Comparison of ENCODE assay signal across 12 mouse cellular contexts in genomic region chr4:82437533-82438318, GRCm38 (mm10).
DNase-seq lines count a peak whose midpoint lies in the region; ATAC-seq and TF ChIP-seq lines count a peak whose summit lies in the region.
"Had no signal": no experiment of that assay in that cellular context is flagged by ENCODE, and none has a peak within 500 bp of the region (broad histone marks: within the 10 kb centered on the region; RNA-seq: fewer than 3 reads in every experiment).

No protein-coding gene starts in this region.

- no peak for TF ChIP-seq EP300 in heart, adult 2 months (IDR thresholded peaks at IDR 0.05; ENCODE audit: insufficient read depth, low read depth, low read length)

- TF ChIP-seq POLR2A in heart, adult 2 months (IDR thresholded peaks at IDR 0.05; ENCODE audit: insufficient read depth, low read depth, low read length): no peak

- intact Hi-C loops in heart, adult 2 months (cut with DNase I): loop anchor here (5.0 to 10.0 kb wide), 2 partner anchors 133 to 190 kb away; no protein-coding TSS in a partner anchor
- intact Hi-C loops in heart, postnatal 25 days (cut with DNase I): loop anchor here (5.0 kb wide), 1 partner anchor 80 kb away; no protein-coding TSS in a partner anchor

- H3K27ac ChIP-seq in heart, adult 2 months: peak overlapping the region; percentile 78
- H3K27ac ChIP-seq in forebrain, embryonic 16.5 days (ENCODE audit: low read length): peak overlapping the region; percentile 8; the same call in 1 of the 2 replicates
- H3K27ac ChIP-seq in lung, embryonic 16.5 days (ENCODE audit: low read length): peak overlapping the region; percentile 95
- H3K27ac ChIP-seq: hindbrain, postnatal 0 days; liver, embryonic 15.5 days had no signal

- H3K4me2 ChIP-seq in forebrain, embryonic 16.5 days (ENCODE audit: low read length): no peak overlapping the region
- peak overlapping the region; percentile 9 for H3K4me2 ChIP-seq in lung, embryonic 16.5 days (ENCODE audit: low read depth, low read length)
- H3K4me2 ChIP-seq: liver, embryonic 15.5 days had no signal

- H3K27me3 ChIP-seq in heart, adult 2 months (ENCODE audit: control insufficient read depth, insufficient read depth, low read length): no peaks in the 10 kb centered on the region
- H3K27me3 ChIP-seq in forebrain, embryonic 16.5 days (replicated peaks; ENCODE audit: control insufficient read depth, insufficient read depth, low read length): no peaks in the 10 kb centered on the region
- H3K27me3 ChIP-seq in lung, embryonic 16.5 days (ENCODE audit: control insufficient read depth, insufficient read depth, low read depth, low read length): no peaks in the 10 kb centered on the region
- H3K27me3 ChIP-seq: CH12.LX; liver, embryonic 15.5 days had no signal

- WGBS in heart, adult 2 months: 28% methylated on average over 12 of the region's 12 CpGs
- 29% methylated on average over 12 of the region's 12 CpGs for WGBS in forebrain, embryonic 16.5 days
- 29% methylated on average over 12 of the region's 12 CpGs for WGBS in lung, embryonic 16.5 days

- peak; percentile 32 for ATAC-seq in forebrain, embryonic 16.5 days
- peak; percentile 83 for ATAC-seq in lung, embryonic 16.5 days (ENCODE audit: low read depth)
- ATAC-seq in activated CD4-positive, CD25-positive, alpha-beta regulatory T cell, adult 4 months: no peak
- ATAC-seq: hindbrain, postnatal 0 days had no signal

- no peak overlapping the region for H3K4me3 ChIP-seq in heart, adult 2 months
- H3K4me3 ChIP-seq in forebrain, embryonic 16.5 days (replicated peaks; ENCODE audit: low read length): no peak overlapping the region
- no peak overlapping the region for H3K4me3 ChIP-seq in lung, embryonic 16.5 days (ENCODE audit: low read length)
- H3K4me3 ChIP-seq: liver, embryonic 15.5 days had no signal

- H3K36me3 ChIP-seq in heart, adult 2 months (ENCODE audit: control insufficient read depth, insufficient read depth, low read length): peaks cover 56% of the 10 kb centered on the region
- H3K36me3 ChIP-seq in forebrain, embryonic 16.5 days (ENCODE audit: control insufficient read depth, insufficient read depth): no peaks in the 10 kb centered on the region
- H3K36me3 ChIP-seq in lung, embryonic 16.5 days (ENCODE audit: control insufficient read depth, insufficient read depth, low read length): no peaks in the 10 kb centered on the region
- H3K36me3 ChIP-seq: liver, embryonic 15.5 days had no signal

- H3K79me2 ChIP-seq in heart, adult 2 months (replicated peaks; ENCODE audit: control insufficient read depth, insufficient read depth, low read length): peaks cover 7% of the 10 kb centered on the region

- peak overlapping the region; percentile 1; the same call in 1 of the 2 replicates for H3K9ac ChIP-seq in heart, adult 2 months (ENCODE audit: low read depth, low read length)
- no peak overlapping the region for H3K9ac ChIP-seq in forebrain, embryonic 16.5 days (replicated peaks; ENCODE audit: low read depth, low read length)
- peak overlapping the region; percentile 19; the same call in 1 of the 2 replicates for H3K9ac ChIP-seq in lung, embryonic 16.5 days (ENCODE audit: low read length)
- H3K9ac ChIP-seq: liver, embryonic 15.5 days had no signal

- no peaks in the 10 kb centered on the region for H3K9me3 ChIP-seq in forebrain, embryonic 16.5 days (ENCODE audit: control insufficient read depth, low read length)
- H3K9me3 ChIP-seq in lung, embryonic 16.5 days (ENCODE audit: control insufficient read depth, low read length): no peaks in the 10 kb centered on the region
- H3K9me3 ChIP-seq: liver, embryonic 15.5 days had no signal

- peaks cover 36% of the 10 kb centered on the region for H3K4me1 ChIP-seq in heart, adult 2 months (ENCODE audit: control insufficient read depth, insufficient read depth, low read length)
- peaks cover 63% of the 10 kb centered on the region for H3K4me1 ChIP-seq in forebrain, embryonic 16.5 days (replicated peaks; ENCODE audit: control insufficient read depth, insufficient read depth, low read length)
- H3K4me1 ChIP-seq in lung, embryonic 16.5 days (replicated peaks; ENCODE audit: control insufficient read depth, insufficient read depth, low read length): peaks cover 66% of the 10 kb centered on the region

- TF ChIP-seq CTCF in heart, adult 2 months (IDR thresholded peaks at IDR 0.05): no peak

- peak in 1 of 2 experiments; percentile 35 for DNase-seq in heart, adult 2 months
- no peak for DNase-seq in heart, postnatal 25 days (ENCODE audit: low spot score)
- DNase-seq in NIH3T3 (ENCODE audit: low read depth): peak; percentile 38
- no peak for DNase-seq in testis, postnatal 14 days (ENCODE audit: low spot score)
- no peak for DNase-seq in thymus, postnatal 36 days
- DNase-seq: cerebellum, adult 9-10 months had no signal

Comparison
In these comparisons a context has a peak if more than half of its experiments do, and no peak if none do; other contexts are left out.
1. H3K27ac ChIP-seq: peak in every context shown above with its lines; median percentile 95 in lung, embryonic 16.5 days; 78 in heart, adult 2 months; 8 in forebrain, embryonic 16.5 days.